Mouse (Mus musculus) kidney, adult 2 months (tissue): ENCODE data around the gene Dohh.

ENCODE experiments used
- CTCF ChIP-seq: fragments of 200-500 bp; conservative IDR thresholded peaks from 2 replicates; pipeline ENCODE4 v1.5.1; 2011; ENCODE audit warnings: low read depth, mild to moderate bottlenecking, control low read depth, low read length, moderate library complexity, mixed read lengths; ENCODE audit not compliant: insufficient read depth, insufficient read length
- POLR2A ChIP-seq: fragments of 200-500 bp; IDR thresholded peaks from one replicate; pipeline ENCODE4 v1.6.1; 2011; ENCODE audit warnings: low read depth, low read length, control low read depth

DNA sequence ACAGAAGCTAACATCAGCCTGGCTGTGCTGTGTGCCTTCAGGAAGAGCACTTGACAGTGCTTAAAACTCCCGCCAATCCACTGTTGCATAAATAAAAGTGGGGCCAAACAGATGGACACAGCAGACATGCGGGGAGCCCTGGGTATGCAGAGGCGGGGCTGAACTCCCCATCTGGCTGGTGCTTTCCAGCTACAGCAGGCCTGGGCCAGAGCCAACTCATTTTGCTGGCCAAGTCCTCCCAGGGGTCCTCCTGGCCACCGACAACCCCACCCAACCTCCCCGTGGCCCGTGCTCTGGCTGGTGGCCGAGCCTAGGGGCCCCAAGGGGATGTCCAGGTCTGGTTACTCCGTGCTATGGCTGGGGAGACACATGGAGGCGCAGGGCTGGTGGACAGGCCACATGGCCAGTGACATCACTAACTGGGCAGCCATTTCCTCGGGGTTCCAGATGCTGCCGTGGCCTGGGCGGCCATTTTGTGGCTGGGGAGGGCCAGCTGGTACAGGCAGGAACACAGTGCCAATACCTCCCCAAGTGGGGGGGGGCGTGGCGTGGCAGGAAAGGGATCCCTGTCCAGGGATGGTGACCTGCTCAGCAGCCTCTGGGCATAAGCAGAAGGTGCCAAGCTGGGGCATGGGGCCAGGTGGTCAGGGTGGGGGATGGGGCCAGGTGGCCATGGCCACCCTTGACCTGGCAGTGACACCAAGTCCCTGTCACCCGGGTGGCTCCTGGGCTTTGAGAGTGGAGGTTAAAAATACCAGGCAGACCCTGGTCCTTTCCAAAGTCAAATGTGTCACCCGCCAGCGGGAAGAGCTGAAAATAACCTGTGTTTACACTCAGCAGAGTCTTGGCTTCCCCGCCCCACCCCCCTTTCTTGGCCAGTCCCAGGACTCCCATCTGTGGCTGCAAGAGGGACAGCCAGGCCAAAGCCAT is 27.5 kb downstream of the Dohh start:
- TF ChIP-seq CTCF (no peak), POLR2A (no peak)
